Mouse (Mus musculus) heart, embryonic 11.5 days (tissue): ENCODE measurements around the gene Slc25a21. TPM values are rescaled to one million over a fixed set of nuclear protein-coding genes. Genes with fewer than 3 reads are reported as not detected.

Source experiments
- ATAC-seq: fragments of 200-750 bp; cut with Nextera tagmentation; replicated peaks from 2 replicates; pipeline ENCODE4 v1.8.0; 2017; ENCODE audit warnings: moderate library complexity; ENCODE audit not compliant: insufficient number of reproducible peaks, low FRiP score, low TSS enrichment
- H3K27ac ChIP-seq: fragments of 300-500 bp; sonication (generic); 2 replicates; pipeline ENCODE4 v1.5.1; 2014; ENCODE audit warnings: mild to moderate bottlenecking, low read depth, low read length
- H3K27me3 ChIP-seq: fragments of 300-500 bp; sonication (generic); 2 replicates; pipeline ENCODE4 v1.6.1; 2014; ENCODE audit warnings: mild to moderate bottlenecking, low read length, mixed read lengths; ENCODE audit not compliant: control insufficient read depth, insufficient read depth
- H3K36me3 ChIP-seq: fragments of 300-500 bp; sonication (generic); 2 replicates; pipeline ENCODE4 v1.6.1; 2014; ENCODE audit warnings: mild to moderate bottlenecking, low read length, moderate library complexity, mixed read lengths; ENCODE audit not compliant: control insufficient read depth, insufficient read depth
- H3K4me1 ChIP-seq: fragments of 300-500 bp; sonication (generic); 2 replicates; pipeline ENCODE4 v1.6.1; 2014; ENCODE audit warnings: low read length; ENCODE audit not compliant: control insufficient read depth, insufficient read depth
- H3K4me2 ChIP-seq: fragments of 300-500 bp; sonication (generic); 2 replicates; pipeline ENCODE4 v1.6.1; 2014; ENCODE audit warnings: mild to moderate bottlenecking, moderate library complexity
- H3K4me3 ChIP-seq: fragments of 300-500 bp; sonication (generic); 2 replicates; pipeline ENCODE4 v1.5.1; 2014; ENCODE audit warnings: low read depth, low read length
- H3K9ac ChIP-seq: fragments of 300-500 bp; sonication (generic); 2 replicates; pipeline ENCODE4 v1.6.1; 2014; ENCODE audit warnings: mild to moderate bottlenecking, low read depth, low read length, moderate library complexity
- H3K9me3 ChIP-seq: fragments of 300-500 bp; sonication (generic); replicated peaks from 2 replicates; pipeline ENCODE4 v1.6.1; 2016; ENCODE audit warnings: low read length; ENCODE audit not compliant: control insufficient read depth
- WGBS: fragments of 180-500 bp; shearing (Covaris S2); extraction: QIAGEN DNeasy Blood & Tissue Kit; methylation state at CpG from one replicate; pipeline ENCODE4 v1.1.7; 2014; ENCODE audit not compliant: insufficient replicate concordance; 5-methylcytosine and 5-hydroxymethylcytosine counted together
- polyA plus RNA-seq: library from polyadenylated mRNA; unstranded; fragments of >200 nt; fragmentation: Nextera tagmentation; extraction: Ambion mirVana; gene quantifications from 2 replicates; pipeline ENCODE4 v1.2.1, GENCODE M21; 2014

Gene Slc25a21
- polyA plus RNA-seq, 1 experiment from 2014 or later, result 6.4 TPM

DNA sequence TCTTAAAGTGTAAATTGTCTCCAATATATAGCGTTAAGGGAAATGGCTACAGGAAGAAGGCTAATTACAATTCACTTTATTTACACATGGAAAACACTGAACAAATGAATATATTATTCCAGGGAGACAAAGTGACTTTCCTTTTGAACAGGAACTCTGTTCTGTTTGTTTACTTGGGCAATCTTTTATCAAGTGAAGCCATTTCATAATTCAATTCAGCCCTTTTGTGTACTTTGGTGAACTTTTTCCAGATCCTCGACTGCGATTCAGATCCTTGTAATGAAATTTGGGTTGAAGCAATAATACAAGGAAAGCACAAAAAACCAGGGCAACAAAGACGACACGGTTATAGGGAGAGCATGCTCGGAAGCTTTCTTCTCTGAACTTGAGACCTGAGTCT lies 423.3 kb downstream of the Slc25a21 start:
- no peak overlapping the region for H3K4me3 ChIP-seq
- H3K27me3 ChIP-seq, result no peaks in the 10 kb centered on the region
- no peaks in the 10 kb centered on the region for H3K36me3 ChIP-seq
- H3K27ac ChIP-seq, result no peak overlapping the region
- ATAC-seq, result no peak
- H3K9ac ChIP-seq, result no peak overlapping the region
- H3K4me1 ChIP-seq, result no peaks in the 10 kb centered on the region
- no peaks in the 10 kb centered on the region for H3K9me3 ChIP-seq
- H3K4me2 ChIP-seq, result no peak overlapping the region
- WGBS, result 80% methylated on average over 6 of the region's 6 CpGs

DNA sequence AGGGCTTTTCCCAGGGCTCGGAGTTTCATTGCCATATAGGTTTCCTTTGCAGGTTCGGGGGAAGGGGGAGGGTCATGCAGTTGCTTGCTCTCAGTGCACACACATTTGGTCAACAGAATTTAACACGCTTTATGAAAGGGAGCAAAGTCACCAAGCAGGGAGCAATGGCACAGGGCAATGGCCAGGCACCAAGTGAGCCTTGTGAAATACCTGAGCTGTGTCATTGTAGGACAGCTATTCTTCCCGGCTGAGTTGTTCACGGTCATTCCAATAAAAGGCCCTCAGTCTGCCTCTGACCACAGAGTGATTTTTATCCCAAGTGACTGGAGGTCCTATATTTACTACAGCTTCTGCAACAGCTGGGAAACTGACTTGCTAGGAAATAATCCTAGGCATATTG lies 427.9 kb downstream of the Slc25a21 start:
- H3K27ac ChIP-seq, result no peak overlapping the region
- H3K4me3 ChIP-seq, result no peak overlapping the region
- no peaks in the 10 kb centered on the region for H3K4me1 ChIP-seq
- no peaks in the 10 kb centered on the region for H3K27me3 ChIP-seq
- no peak for ATAC-seq
- no peaks in the 10 kb centered on the region for H3K9me3 ChIP-seq
- 85% methylated on average over 5 of the region's 5 CpGs for WGBS
- H3K9ac ChIP-seq, result no peak overlapping the region
- H3K36me3 ChIP-seq, result no peaks in the 10 kb centered on the region
- no peak overlapping the region for H3K4me2 ChIP-seq

- H3K27ac ChIP-seq, result no peak overlapping the region
- no peak for ATAC-seq
- WGBS, result 70% methylated on average over 6 of the region's 6 CpGs
- no peaks in the 10 kb centered on the region for H3K9me3 ChIP-seq
- H3K27me3 ChIP-seq, result no peaks in the 10 kb centered on the region
- H3K9ac ChIP-seq, result no peak overlapping the region
- H3K4me3 ChIP-seq, result no peak overlapping the region
- no peaks in the 10 kb centered on the region for H3K36me3 ChIP-seq
- H3K4me2 ChIP-seq, result no peak overlapping the region
- H3K4me1 ChIP-seq, result no peaks in the 10 kb centered on the region
These were observed 429.8 kb downstream of the Slc25a21 start for GRCm38 (mm10) chr12:56767474-56767873.

- Histone ChIP-seq H3K9ac (no peak overlapping the region), H3K9me3 (no peaks in the 10 kb centered on the region), H3K4me3 (no peak overlapping the region), H3K36me3 (no peaks in the 10 kb centered on the region; the same call in 1 of the 2 replicates), H3K4me2 (no peak overlapping the region), H3K27me3 (no peaks in the 10 kb centered on the region), H3K4me1 (no peaks in the 10 kb centered on the region), H3K27ac (no peak overlapping the region)
- 74% methylated on average over 4 of the region's 4 CpGs for WGBS
- ATAC-seq, result no peak
These were observed 460.2 kb downstream of the Slc25a21 start for GRCm38 (mm10) chr12:56737104-56737503.

DNA sequence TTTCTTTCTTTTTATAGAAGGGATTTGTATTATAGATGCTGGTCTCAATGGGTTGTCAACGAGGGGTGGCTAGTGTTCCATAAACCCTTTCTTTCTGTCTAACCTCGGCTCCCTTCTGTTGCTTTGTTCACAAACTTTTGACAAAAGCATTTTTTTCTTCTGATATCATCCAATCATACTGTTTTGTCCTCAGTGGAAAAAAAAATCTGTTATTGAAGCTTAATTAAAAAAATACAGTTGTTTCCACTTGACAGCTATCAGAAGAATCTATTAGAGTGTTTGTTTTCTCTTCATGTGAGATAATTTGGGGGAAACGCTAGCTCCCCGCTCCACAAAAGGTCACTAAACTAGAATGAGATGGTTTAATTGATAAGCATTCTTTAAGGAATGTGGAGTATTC lies 469.6 kb downstream of the Slc25a21 start:
- no peaks in the 10 kb centered on the region for H3K36me3 ChIP-seq
- H3K27ac ChIP-seq, result no peak overlapping the region
- no peaks in the 10 kb centered on the region for H3K9me3 ChIP-seq
- H3K4me1 ChIP-seq, result no peaks in the 10 kb centered on the region
- no peaks in the 10 kb centered on the region for H3K27me3 ChIP-seq
- no peak for ATAC-seq
- H3K9ac ChIP-seq, result no peak overlapping the region
- H3K4me2 ChIP-seq, result no peak overlapping the region
- WGBS, result 54% methylated on average over 4 of the region's 4 CpGs
- no peak overlapping the region for H3K4me3 ChIP-seq

GRCm38 (mm10) chr12:56718707-56719051 lies 478.6 kb downstream of the Slc25a21 start:
- Histone ChIP-seq H3K9ac (no peak overlapping the region), H3K4me2 (no peak overlapping the region), H3K4me1 (no peaks in the 10 kb centered on the region), H3K36me3 (no peaks in the 10 kb centered on the region), H3K27ac (no peak overlapping the region), H3K27me3 (peaks cover 3% of the 10 kb centered on the region; the same call in 1 of the 2 replicates), H3K9me3 (no peaks in the 10 kb centered on the region), H3K4me3 (no peak overlapping the region)
- 43% methylated on average over 6 of the region's 6 CpGs for WGBS
- ATAC-seq, result no peak

DNA sequence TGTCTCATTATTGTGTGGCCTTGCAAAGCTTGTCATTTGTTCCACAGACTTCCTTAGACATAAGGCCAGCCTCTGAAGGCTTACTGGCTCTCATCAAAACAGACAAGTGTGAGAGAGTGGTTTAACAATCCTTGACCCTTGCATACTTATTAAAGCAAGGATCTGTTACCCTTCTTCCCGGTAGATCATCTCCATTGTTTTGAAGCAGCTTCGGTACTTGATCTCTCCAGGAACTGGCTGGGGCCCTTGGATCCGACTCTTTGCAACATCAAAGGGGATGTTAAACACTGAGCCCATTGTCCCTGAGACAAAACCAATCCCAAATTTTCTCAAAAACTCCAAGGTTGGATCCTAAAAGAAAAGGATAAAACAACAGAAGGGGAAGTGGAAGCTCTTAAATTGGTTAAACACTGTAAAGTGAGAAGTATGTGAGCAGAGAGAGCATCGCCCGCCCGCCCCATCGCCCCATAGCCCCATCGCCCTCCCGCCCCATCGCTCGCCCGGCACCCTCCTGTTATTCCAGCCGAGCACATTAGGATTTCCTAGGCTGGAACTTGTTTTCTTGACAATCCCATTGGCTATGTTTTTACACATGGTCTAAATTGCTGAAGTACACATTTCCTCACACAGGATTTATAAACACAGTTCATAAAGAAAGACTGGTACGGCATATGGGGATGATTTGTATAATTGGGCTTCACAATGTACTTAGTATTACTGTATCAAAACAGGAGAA lies 479.1 kb downstream of the Slc25a21 start:
- no peaks in the 10 kb centered on the region for H3K36me3 ChIP-seq
- H3K4me3 ChIP-seq, result no peak overlapping the region
- H3K4me2 ChIP-seq, result no peak overlapping the region
- WGBS, result 26% methylated on average over 14 of the region's 14 CpGs
- no peak overlapping the region for H3K9ac ChIP-seq
- no peak overlapping the region for H3K27ac ChIP-seq
- no peaks in the 10 kb centered on the region for H3K9me3 ChIP-seq
- no peak for ATAC-seq
- no peaks in the 10 kb centered on the region for H3K4me1 ChIP-seq
- peaks cover 3% of the 10 kb centered on the region; the same call in 1 of the 2 replicates for H3K27me3 ChIP-seq

GRCm38 (mm10) chr12:56701004-56701403 lies 496.3 kb downstream of the Slc25a21 start:
- H3K36me3 ChIP-seq, result no peaks in the 10 kb centered on the region
- ATAC-seq, result no peak

More at GRCm38 (mm10) chr12:56701004-56701403, 496.3 kb downstream of the Slc25a21 start:
- peaks cover 7% of the 10 kb centered on the region for H3K4me1 ChIP-seq
- no peak overlapping the region for H3K9ac ChIP-seq
- no peak overlapping the region for H3K27ac ChIP-seq
- H3K27me3 ChIP-seq, result peaks cover 57% of the 10 kb centered on the region
- H3K4me2 ChIP-seq, result no peak overlapping the region
- H3K9me3 ChIP-seq, result no peaks in the 10 kb centered on the region
- no peak overlapping the region for H3K4me3 ChIP-seq
- 5% methylated on average over 6 of the region's 6 CpGs for WGBS
